Mouse (Mus musculus) c-Kit-positive CD71-positive TER-119-positive erythroid progenitor cells, embryonic 14.5 days (primary cell): ENCODE results near the gene Hist2h2aa1.
"Not testable (repeated sequence)": the region's sequence is repeated elsewhere in the genome, so short reads cannot be mapped to it uniquely, and the experiment has no call there.

Source experiments
- DNase-seq: peaks from one replicate; pipeline ENCODE4 v3.0.0-alpha.2; 2013; ENCODE audit warnings: low spot score

Gene Hist2h2aa1

DNA sequence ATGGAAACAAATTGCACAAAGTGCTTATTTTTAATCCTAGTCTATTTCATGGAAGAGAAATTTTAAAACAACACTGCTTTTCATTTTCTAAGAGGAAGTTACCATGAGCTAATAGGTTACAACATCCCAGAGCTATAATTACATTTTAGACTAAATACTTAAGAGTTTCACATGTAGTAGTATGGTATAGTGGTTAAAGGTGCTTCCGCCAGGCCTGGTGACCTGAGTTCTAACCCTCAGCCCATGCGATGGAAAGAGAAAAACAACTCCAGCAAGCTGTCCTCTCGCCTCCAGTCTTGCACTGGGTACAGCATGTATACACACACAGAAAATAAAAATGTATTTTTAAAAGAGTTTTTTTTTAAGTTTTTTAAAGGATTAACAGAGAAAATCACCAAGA is 6.5 kb downstream of the Hist2h2aa1 start:
- no peak for DNase-seq

DNA sequence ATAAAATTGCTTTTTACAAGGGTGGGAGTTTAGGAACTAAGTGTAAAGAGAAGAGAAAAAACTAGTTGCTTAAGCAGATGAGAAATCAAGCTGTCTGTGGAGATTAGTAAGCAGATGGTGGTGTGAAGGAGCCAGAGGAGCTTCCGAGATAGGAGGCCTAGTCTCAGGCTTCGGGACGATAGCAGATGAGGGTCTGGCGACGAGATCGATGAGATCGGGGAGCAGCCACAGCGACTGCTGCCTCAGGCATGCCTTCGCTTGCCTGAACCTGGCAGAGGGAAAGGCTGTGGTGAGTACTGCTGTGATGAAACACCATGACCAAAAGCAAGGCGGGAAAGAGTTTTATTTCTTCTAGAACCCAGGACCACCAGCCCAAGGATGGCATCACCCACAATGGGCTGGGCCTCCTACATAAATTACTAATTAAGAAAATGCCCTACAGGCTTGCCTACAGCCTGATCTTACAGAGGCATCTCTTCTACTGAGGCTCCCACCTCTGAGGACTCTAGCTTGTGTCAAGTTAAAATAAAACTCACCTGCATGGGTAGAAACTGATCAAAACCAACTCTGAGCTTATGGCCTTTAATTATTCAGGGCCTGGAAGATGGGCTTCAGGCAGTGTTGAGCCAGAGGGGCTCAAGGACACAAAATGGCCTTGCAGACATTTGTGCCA is 9.5 kb downstream of the Hist2h2aa1 start:
- peak; percentile 71 for DNase-seq

DNA sequence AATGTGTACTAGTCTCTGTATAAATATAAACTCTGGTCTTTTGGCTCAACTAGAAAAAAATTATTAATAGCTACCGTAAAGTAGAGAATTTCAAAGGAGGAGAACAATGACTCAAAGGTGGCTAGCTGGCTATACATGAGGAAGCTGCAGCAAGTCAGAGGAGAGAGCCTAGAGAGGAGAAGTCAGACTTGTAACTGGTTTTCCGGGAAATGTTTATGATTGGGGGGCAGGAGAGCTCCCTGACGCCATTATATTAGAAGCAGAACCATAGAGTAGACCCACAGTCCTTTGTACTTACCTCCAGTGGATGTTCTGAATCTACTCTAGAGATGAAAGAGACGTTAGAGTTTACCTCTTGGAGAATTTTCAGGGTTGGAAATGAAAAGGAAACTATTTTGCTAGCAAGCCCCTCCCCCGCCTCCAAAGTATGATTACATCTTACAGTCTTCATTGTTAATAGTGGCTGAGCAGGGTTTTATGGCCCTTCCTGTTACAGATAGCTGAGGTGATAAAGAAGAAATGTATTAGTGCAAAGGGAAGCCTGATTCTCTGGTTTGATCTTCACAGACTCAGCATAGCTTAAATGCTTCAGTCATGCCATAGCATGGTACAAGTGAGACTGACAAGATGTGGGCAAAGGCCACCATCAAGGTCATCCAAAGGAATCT is 10.8 kb downstream of the Hist2h2aa1 start:
- DNase-seq, result no peak

DNA sequence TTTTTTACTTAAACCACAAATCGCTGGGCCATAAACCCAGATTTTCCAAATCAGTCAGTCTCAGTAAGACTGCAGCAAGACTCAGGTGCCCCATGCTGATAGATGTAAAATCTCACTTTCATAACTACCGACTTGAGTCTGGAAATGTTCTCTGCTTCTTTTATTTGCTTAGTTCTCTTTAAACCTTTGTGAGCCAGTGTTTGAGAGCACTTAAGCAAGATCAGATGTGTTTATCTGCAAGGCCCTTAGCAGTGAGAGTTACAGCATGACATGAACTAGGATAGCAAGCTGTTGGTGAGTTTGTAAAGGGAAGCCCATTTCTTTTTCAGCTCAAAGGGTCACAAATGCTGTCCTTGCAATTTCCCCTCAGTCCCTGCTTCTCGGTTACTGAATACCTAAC is 11.9 kb downstream of the Hist2h2aa1 start:
- DNase-seq, result no peak

DNA sequence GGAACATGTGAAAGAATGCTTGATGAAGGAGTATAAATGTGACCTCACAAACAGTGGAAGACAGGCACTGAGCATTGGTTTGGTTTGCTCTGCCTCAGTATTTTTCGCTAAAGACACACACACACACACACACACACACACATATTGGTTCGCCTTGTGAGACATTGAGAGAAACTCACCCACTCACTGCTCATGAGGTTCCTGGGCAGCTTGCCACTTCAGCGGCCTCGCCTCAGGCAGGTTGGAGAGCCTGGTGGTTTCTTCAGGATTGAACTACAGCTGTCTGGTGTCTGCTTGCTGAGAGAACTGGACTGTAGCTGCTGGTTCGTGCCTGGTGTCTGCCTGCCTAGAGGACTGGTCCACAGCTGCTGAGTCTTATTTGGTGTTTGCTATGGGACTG is 14.9 kb downstream of the Hist2h2aa1 start:
- DNase-seq, result no peak

DNA sequence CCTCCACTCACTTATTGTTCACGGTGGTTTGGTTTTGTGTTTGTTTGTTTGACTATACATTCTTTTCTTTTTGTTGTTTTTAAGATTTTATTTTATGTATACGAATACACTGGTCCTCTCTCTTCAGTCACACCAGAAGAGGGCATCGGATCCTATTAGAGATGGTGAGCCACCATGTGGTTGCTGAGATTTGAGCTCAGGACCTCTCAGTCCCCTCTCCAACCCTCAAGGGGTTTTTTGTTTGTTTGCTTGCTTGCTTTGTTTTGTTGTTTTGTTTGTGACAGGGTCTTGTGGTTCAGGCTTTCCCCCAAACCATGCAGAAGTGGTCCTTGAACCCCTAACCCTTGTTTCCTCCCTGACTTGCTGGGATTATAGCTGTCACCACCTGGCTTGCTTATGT is 16.3 kb downstream of the Hist2h2aa1 start:
- DNase-seq, result no peak

DNA sequence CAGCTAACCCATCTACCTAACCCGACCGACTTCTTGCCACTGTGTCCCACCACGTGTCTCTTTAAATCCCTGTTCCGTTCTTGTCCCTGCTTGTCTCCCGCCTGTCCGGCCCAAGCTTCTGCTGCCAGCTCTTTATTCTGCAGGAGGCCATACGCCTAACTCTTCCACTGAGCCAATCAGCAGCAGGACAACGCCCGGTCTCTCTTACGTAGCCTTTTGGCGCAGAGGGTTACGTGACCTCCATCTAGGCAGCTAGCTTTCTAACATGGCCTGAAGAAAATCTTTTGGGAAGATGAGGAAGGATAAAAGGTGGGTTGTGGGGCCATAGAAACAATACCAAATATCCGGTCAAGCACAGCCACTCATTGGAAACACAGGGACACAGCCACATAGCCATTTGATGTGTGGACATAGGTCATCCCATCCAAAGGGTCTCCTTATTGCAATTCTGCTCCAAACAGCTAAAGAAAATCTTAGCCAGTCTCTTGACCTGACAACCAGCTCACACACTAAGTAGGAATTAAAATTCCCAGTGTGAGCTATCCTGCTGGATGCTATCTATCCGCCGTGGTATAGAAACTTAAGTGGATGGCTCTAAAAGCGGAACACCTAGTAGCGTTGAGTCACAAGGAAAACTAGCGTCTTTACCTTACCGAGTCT is 17.0 kb downstream of the Hist2h2aa1 start:
- peak; percentile 87 for DNase-seq

DNA sequence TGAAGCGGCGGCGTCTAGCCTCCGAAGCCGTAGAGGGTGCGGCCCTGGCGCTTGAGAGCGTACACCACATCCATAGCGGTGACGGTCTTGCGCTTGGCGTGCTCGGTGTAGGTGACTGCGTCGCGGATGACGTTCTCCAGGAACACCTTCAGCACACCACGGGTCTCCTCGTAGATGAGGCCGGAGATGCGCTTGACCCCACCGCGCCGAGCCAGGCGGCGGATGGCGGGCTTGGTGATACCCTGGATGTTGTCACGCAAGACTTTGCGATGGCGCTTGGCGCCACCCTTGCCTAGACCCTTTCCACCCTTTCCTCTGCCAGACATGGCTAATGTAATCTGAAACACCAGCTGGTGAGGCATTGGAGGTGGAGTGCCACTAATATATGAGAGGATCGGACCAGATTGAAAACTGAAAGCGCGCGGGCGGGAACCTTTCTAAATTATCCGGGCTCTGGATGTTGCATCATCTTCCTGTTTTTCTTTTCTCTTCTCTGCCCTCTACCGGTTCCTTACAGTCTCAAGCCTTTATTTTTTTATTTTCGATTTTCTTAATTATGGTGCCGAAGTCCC is 17.8 kb downstream of the Hist2h2aa1 start, which contains the start of gene Hist2h4:
Gene Hist2h4, minus strand, starts transcription at position 333 of the 572 bp plus-strand sequence.
- peak; percentile 98 for DNase-seq

DNA sequence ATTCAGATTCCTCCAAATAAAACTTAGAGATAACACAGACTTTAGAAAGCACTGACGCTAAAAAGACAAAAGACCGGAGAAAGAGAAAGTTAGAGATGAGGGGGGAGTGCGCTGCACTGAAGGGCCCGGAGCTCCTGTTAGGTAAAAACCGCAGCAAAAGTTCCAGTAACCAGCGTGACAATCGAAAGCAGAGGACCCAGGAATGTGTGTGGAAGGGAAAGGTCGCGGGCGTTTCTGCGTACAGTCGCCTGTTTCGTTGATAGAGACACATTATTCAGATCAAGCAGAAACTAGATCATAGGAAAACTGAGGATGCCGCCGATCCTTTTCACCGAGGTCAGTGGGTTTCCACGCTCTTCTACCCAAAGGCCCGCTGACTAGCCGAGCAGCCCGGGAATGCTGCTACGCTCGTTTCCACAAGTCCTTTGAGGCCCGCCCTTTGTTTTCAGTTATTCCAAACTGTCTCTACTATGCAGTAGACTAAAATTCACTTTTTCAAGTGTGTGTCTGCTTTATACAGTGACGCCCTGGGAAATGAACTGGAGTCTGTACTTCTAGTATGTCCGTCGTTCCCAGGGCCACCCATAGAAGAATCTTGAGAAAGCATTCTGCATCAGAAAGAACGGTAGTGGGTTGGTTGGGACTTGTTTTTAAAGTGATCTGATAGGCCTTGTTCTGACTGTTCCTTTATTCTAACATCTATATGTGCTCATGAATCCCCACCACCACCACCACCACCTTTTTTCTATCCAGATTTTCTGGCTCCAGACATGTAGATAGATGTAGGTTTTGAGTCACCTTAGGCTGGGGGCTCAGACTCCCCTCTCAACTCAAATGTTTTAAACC is 18.5 kb downstream of the Hist2h2aa1 start:
- peak; percentile 59 for DNase-seq

DNA sequence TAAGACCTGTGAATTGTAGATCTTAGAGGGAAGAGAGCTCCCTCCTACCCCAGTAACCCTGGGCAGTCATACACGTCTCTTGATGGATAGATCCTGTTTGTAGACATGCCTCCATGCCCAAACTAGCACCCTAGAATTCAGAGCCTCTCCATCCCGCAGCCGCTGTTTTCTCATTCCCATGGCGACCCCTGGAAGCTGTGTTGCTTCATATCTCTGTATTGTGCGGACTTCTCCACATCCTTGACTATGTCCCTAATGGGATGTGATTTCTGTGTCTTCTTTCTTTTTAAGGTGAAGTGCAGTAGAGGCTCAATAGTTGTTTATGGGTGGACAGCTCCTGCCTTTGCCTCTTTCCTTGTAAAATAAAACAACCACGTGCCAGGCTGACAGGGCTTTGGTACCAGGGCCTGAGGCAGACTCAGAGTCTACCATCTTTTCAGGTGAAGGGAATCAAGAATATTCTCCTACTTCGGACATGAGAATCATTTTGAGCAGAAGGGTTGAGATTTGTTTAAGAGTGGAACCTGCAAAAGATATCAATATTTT is 19.2 kb downstream of the Hist2h2aa1 start:
- no peak for DNase-seq

DNA sequence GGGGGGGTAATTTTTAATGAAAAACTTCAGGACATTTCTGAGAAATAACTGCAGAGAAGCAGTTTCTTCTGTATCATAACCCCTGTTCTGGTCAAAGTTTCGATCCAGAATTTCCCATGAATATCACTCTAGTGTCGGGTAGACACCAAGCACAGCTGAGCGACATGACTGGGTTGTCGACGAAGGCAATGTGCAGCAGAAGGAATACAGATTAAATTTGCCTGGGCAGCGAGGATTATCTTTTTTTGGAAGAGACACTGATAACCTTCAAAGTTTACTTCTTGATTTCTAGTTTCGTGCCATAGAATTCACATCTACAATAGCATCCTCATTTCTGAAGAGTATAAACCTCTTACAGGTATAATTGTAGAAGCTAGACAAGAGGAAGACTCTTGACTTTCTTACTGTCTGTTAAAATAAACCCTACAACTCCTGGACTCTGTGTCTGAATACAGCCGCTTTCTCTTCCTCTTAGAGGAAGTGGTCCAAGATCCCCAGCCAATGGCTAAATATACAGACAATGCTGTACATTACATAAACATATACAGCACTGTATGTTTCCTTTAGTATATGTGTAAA is 20.9 kb downstream of the Hist2h2aa1 start:
- DNase-seq, result peak; percentile 42

DNA sequence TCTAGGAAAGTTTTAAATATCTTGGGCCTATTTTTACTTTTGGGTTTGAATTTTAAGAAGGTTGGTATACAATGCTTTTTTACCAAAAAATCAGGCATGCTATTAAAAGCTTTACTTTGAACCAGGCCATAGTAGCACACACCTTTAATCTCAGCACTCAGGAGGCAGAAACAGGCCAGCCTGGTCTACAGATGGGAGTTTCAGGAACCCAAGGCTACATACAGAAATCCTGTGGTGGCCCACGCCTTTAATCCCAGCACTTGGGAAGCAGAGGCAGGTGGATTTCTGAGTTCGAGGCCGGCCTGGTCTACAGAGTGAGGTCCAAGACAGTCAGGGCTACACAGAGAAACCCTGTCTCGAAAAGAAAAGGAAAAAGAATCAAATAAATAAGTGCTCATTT is 22.2 kb downstream of the Hist2h2aa1 start:
- no peak for DNase-seq

DNA sequence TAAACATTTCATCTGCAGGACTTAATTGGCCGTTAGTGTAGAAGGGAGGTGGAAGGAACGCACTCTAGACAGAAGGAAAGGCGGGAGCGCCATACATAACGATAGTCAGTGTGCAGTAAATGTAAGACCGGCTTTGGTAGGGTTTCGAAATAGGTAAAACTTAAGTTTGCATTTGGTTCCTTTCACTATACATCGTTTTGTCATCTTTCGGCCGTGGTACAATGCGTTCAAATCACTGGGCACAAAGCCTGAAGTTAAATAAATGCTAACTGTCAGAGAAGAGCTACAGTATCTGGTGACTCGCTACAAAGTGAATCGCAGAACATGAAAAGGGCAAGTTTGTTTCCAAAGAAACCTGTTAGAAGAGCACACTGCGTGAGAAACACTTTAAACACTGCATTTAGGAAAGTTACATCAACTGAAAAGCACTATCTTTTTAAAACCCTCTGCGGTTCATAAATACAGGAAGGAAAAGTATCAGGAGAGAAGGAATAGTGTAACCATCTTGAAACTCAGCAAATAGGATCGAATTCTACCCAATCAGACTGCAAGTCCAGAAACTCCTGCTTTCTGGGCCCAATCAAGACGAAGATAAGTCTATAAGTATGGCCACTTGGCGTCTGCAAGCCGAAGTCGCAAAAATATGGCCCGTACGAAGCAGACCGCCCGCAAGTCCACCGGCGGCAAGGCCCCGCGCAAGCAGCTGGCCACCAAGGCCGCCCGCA is 22.9 kb downstream of the Hist2h2aa1 start, which contains the start of gene Hist2h3b:
Gene Hist2h3b, plus strand, starts transcription at position 604 of the 725 bp plus-strand sequence.
- DNase-seq, result peak; percentile 82

DNA sequence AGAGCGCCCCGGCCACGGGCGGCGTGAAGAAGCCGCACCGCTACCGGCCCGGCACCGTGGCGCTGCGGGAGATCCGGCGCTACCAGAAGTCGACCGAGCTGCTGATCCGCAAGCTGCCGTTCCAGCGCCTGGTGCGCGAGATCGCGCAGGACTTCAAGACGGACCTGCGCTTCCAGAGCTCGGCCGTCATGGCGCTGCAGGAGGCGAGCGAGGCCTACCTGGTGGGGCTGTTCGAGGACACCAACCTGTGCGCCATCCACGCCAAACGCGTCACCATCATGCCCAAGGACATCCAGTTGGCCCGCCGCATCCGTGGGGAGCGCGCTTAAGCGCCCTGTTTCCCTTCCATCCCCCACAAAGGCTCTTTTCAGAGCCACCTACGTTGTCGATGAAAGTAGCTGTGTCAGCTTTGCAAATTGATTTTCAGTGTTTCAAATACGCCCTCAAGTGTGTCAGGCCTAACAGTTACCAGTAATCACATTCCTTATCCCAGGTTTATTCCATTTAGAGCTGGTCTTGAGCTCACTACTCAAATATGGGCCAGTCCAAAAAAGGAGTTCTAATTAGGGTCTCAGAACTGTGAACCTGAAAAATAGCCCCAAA is 23.6 kb downstream of the Hist2h2aa1 start:
- DNase-seq, result not testable (repeated sequence)

DNA sequence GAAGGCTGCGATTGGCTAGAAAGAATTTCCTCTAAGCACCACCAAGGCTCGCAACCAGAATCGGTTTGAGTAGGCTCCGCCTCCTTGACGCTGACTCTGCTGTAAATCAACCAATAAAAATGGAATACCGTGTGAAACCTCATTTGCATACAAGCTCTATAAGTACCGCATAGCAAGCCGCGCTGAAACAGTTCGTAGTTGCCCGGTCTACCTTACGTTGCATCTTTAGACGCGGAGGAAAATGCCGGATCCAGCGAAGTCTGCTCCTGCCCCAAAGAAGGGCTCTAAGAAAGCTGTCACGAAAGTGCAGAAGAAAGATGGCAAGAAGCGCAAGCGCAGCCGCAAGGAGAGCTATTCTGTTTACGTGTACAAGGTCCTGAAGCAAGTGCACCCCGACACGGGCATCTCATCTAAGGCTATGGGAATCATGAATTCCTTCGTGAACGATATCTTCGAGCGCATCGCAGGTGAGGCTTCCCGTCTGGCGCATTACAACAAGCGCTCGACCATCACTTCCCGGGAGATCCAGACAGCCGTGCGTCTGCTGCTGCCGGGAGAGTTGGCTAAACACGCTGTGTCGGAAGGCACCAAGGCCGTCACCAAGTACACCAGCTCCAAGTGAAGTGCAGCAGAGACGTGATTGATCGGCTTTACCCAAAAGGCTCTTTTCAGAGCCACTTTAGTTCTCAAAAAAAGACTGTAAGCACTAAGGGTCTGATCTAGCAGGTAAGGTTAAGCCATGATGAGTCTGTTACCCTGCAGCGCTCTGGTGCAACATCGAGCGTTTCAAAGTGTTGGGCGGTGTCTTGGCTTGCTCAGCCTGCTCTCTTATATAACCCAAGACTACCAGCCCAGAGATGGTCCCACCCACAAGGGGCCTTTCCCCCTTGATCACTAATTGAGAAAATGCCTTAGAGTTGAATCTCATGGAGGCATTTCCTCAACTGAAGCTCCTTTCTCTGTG is 24.5 kb downstream of the Hist2h2aa1 start, which contains the start of gene Hist2h2bb:
Gene Hist2h2bb, plus strand, starts transcription at position 242 of the 964 bp plus-strand sequence.
- peak; percentile 98 for DNase-seq

DNA sequence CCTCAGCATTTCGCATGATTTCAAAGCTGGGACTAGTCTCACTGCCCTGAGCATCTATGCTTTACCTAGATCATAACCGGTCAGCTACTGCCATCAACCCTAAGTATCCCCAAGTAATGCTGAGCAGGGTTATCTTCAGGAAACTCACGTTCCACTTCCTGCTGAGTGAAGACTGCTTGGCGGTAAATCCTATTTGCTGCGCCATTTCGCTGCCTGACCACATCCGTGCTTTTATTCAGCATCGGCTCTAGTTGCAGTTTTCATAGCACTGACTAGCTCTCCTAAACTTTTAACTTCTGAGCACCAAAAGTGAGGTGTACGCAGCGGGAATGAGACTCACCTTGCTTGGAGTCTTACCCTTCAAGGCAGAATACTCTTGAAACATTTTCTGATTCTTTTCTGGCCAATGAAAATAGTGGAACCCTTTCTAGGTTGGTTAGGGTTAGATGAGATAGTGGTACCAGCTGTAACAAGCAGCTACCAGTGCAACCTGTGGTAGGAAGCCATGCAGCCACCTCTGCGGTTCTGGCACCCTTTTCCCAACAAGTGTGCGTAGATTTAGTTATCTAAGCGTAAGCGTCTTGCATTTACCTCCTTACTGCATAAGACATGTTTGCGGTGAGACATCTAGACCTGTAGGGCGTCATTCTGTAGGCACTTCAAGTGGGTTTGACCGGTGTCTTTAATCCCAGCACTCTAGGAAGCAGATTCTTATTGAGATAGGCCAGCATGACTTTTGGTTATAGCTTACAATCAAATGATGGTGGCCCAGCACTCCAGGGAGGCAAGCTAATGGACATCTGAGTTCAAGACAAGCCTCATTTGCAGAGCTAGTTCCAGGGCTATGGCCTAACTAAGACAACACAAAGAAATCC is 28.5 kb downstream of the Hist2h2aa1 start:
- DNase-seq, result peak; percentile 72

DNA sequence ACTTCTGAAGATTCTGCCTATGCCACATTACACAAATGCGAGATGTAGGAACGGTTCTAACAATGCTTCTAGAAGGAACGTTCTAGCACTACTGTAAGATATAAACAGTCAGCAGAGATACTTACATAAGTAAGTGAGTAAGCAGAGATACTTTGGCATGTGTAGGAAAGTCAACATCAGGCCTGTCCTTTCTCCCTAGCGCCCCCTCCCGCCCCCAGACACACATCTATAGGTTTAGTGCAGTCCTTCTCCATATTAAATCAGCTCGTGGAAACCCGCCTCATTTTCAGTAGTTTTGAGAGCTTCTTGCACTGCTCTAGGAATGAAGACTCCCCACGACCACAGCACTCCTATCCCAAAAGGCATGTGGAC is 32.1 kb downstream of the Hist2h2aa1 start:
- no peak for DNase-seq
